Mouse (Mus musculus): Measurements from ENCODE around the gene Ring1. TPM values are rescaled to one million over a fixed set of nuclear protein-coding genes. Genes with fewer than 3 reads are reported as not detected.

Gene Ring1
- polyA plus RNA-seq, 1 experiment from 2014 or later = 24.9 TPM

GRCm38 (mm10) chr17:34026917-34027655 lies 2.6 kb upstream of the Ring1 start:
- no peak for ATAC-seq (ENCODE audit: low FRiP score, low read depth)
- peaks cover 77% of the 10 kb centered on the region for H3K4me1 ChIP-seq (replicated peaks)
- H3K4me2 ChIP-seq = peak overlapping the region; percentile 92
- H3K9me3 ChIP-seq = no peaks in the 10 kb centered on the region
- H3K4me3 ChIP-seq = peak overlapping the region; percentile 63
- H3K27me3 ChIP-seq = no peaks in the 10 kb centered on the region
- WGBS = 2% methylated on average over 36 of the region's 36 CpGs
- H3K27ac ChIP-seq (replicated peaks) = peak overlapping the region; percentile 98
- H3K36me3 ChIP-seq = peaks cover 15% of the 10 kb centered on the region
- peak overlapping the region; percentile 55 for H3K9ac ChIP-seq

GRCm38 (mm10) chr17:34026221-34026620 lies 1.7 kb upstream of the Ring1 start:
- Histone ChIP-seq H3K4me2 (peak overlapping the region; percentile 92), H3K9ac (peak overlapping the region; percentile 91; the same call in 1 of the 2 replicates), H3K4me1 (replicated peaks) (peaks cover 77% of the 10 kb centered on the region), H3K9me3 (no peaks in the 10 kb centered on the region), H3K4me3 (peak overlapping the region; percentile 70), H3K27me3 (no peaks in the 10 kb centered on the region), H3K36me3 (peaks cover 21% of the 10 kb centered on the region), H3K27ac (replicated peaks) (peak overlapping the region; percentile 98)
- ATAC-seq (ENCODE audit: low FRiP score, low read depth) = no peak
- WGBS = 18% methylated on average over 2 of the region's 2 CpGs

GRCm38 (mm10) chr17:34025756-34026151 lies 1.3 kb upstream of the Ring1 start:
- H3K36me3 ChIP-seq = peaks cover 25% of the 10 kb centered on the region
- peak overlapping the region; percentile 70 for H3K4me3 ChIP-seq
- H3K9ac ChIP-seq = peak overlapping the region; percentile 91; the same call in 1 of the 2 replicates
- H3K4me1 ChIP-seq (replicated peaks) = peaks cover 75% of the 10 kb centered on the region
- H3K27me3 ChIP-seq = no peaks in the 10 kb centered on the region
- no peaks in the 10 kb centered on the region for H3K9me3 ChIP-seq
- WGBS = 5% methylated on average over 7 of the region's 7 CpGs
- H3K27ac ChIP-seq (replicated peaks) = peak overlapping the region; percentile 98
- peak; percentile 7 for ATAC-seq (ENCODE audit: low FRiP score, low read depth)
- H3K4me2 ChIP-seq = peak overlapping the region; percentile 92

- Histone ChIP-seq H3K27me3 (no peaks in the 10 kb centered on the region), H3K9me3 (no peaks in the 10 kb centered on the region), H3K4me2 (peak overlapping the region; percentile 92), H3K36me3 (peaks cover 28% of the 10 kb centered on the region), H3K27ac (replicated peaks) (peak overlapping the region; percentile 98), H3K9ac (peak overlapping the region; percentile 91), H3K4me1 (replicated peaks) (peaks cover 68% of the 10 kb centered on the region), H3K4me3 (peak overlapping the region; percentile 70)
- ATAC-seq (ENCODE audit: low FRiP score, low read depth) = peak; percentile 4
- under 1% methylated on average over 53 of the region's 57 CpGs for WGBS
Measured at GRCm38 (mm10) chr17:34024861-34025755, 628 bp upstream of the Ring1 start.

- peak overlapping the region; percentile 70 for H3K4me3 ChIP-seq
- WGBS = 67% methylated on average over 9 of the region's 9 CpGs
- no peaks in the 10 kb centered on the region for H3K9me3 ChIP-seq
- no peak for ATAC-seq (ENCODE audit: low FRiP score, low read depth)
- H3K27ac ChIP-seq (replicated peaks) = peak overlapping the region; percentile 98
- H3K27me3 ChIP-seq = no peaks in the 10 kb centered on the region
- peak overlapping the region; percentile 91 for H3K9ac ChIP-seq
- H3K4me2 ChIP-seq = peak overlapping the region; percentile 92
- H3K4me1 ChIP-seq (replicated peaks) = peaks cover 54% of the 10 kb centered on the region
- H3K36me3 ChIP-seq = peaks cover 16% of the 10 kb centered on the region
Measured at GRCm38 (mm10) chr17:34023678-34024077, 802 bp downstream of the Ring1 start.

- WGBS = 97% methylated on average over 20 of the region's 20 CpGs
- H3K9me3 ChIP-seq = no peaks in the 10 kb centered on the region
- no peak for ATAC-seq (ENCODE audit: low FRiP score, low read depth)
- H3K27ac ChIP-seq (replicated peaks) = no peak overlapping the region
- H3K4me2 ChIP-seq = no peak overlapping the region
- H3K9ac ChIP-seq = no peak overlapping the region
- H3K27me3 ChIP-seq = no peaks in the 10 kb centered on the region
- no peak overlapping the region for H3K4me3 ChIP-seq
- H3K4me1 ChIP-seq (replicated peaks) = peaks cover 47% of the 10 kb centered on the region
- H3K36me3 ChIP-seq = peaks cover 13% of the 10 kb centered on the region
Measured at GRCm38 (mm10) chr17:34022987-34023386, 1.5 kb downstream of the Ring1 start.

GRCm38 (mm10) chr17:34022414-34022783 lies 2.1 kb downstream of the Ring1 start:
- Histone ChIP-seq H3K4me1 (replicated peaks) (peaks cover 43% of the 10 kb centered on the region), H3K9me3 (no peaks in the 10 kb centered on the region), H3K4me3 (no peak overlapping the region), H3K4me2 (no peak overlapping the region), H3K36me3 (peaks cover 13% of the 10 kb centered on the region), H3K27me3 (no peaks in the 10 kb centered on the region), H3K27ac (replicated peaks) (no peak overlapping the region), H3K9ac (no peak overlapping the region)
- WGBS = 91% methylated on average over 14 of the region's 14 CpGs
- no peak for ATAC-seq (ENCODE audit: low FRiP score, low read depth)

- 95% methylated on average over 23 of the region's 23 CpGs for WGBS
- Histone ChIP-seq H3K4me3 (no peak overlapping the region), H3K4me1 (replicated peaks) (peaks cover 36% of the 10 kb centered on the region), H3K27ac (replicated peaks) (no peak overlapping the region), H3K9ac (no peak overlapping the region), H3K4me2 (no peak overlapping the region), H3K36me3 (peaks cover 13% of the 10 kb centered on the region), H3K9me3 (no peaks in the 10 kb centered on the region), H3K27me3 (no peaks in the 10 kb centered on the region)
- ATAC-seq (ENCODE audit: low FRiP score, low read depth) = no peak
Measured at GRCm38 (mm10) chr17:34021539-34022413, 2.7 kb downstream of the Ring1 start.

- Histone ChIP-seq H3K4me1 (replicated peaks) (no peaks in the 10 kb centered on the region), H3K27me3 (no peaks in the 10 kb centered on the region), H3K9ac (no peak overlapping the region), H3K36me3 (no peaks in the 10 kb centered on the region), H3K9me3 (no peaks in the 10 kb centered on the region), H3K27ac (replicated peaks) (no peak overlapping the region), H3K4me2 (no peak overlapping the region), H3K4me3 (no peak overlapping the region)
- WGBS = 93% methylated on average over 8 of the region's 8 CpGs
- ATAC-seq (ENCODE audit: low FRiP score, low read depth) = no peak
Measured at GRCm38 (mm10) chr17:34013436-34013835, 11.0 kb downstream of the Ring1 start.

- no peak for ATAC-seq (ENCODE audit: low FRiP score, low read depth)
- H3K36me3 ChIP-seq = no peaks in the 10 kb centered on the region
- 82% methylated on average over 5 of the region's 5 CpGs for WGBS
Measured at GRCm38 (mm10) chr17:34010156-34010555, 14.3 kb downstream of the Ring1 start.

GRCm38 (mm10) chr17:34006570-34006969 lies 17.9 kb downstream of the Ring1 start:
- no peak for ATAC-seq (ENCODE audit: low FRiP score, low read depth)
- H3K4me1 ChIP-seq (replicated peaks) = no peaks in the 10 kb centered on the region
- 45% methylated on average over 2 of the region's 2 CpGs for WGBS

More at GRCm38 (mm10) chr17:34010156-34010555, 14.3 kb downstream of the Ring1 start:
- H3K4me3 ChIP-seq = no peak overlapping the region
- H3K4me2 ChIP-seq = no peak overlapping the region
- H3K9me3 ChIP-seq = no peaks in the 10 kb centered on the region
- H3K27ac ChIP-seq (replicated peaks) = no peak overlapping the region
- no peaks in the 10 kb centered on the region for H3K27me3 ChIP-seq
- H3K9ac ChIP-seq = no peak overlapping the region
- no peaks in the 10 kb centered on the region for H3K4me1 ChIP-seq (replicated peaks)

More at GRCm38 (mm10) chr17:34006570-34006969, 17.9 kb downstream of the Ring1 start:
- H3K4me2 ChIP-seq = no peak overlapping the region
- H3K27me3 ChIP-seq = peaks cover 6% of the 10 kb centered on the region; the same call in 1 of the 2 replicates
- H3K9ac ChIP-seq = no peak overlapping the region
- no peaks in the 10 kb centered on the region for H3K9me3 ChIP-seq
- no peak overlapping the region for H3K27ac ChIP-seq (replicated peaks)
- no peaks in the 10 kb centered on the region for H3K36me3 ChIP-seq
- H3K4me3 ChIP-seq = no peak overlapping the region
